Mouse (Mus musculus) urinary bladder, adult 18-20 months (tissue): ENCODE measurements around the gene Anp32e.
"Not testable (repeated sequence)": the region's sequence is repeated elsewhere in the genome, so short reads cannot be mapped to it uniquely, and the experiment has no call there.

Source experiments
- DNase-seq, 2 experiments: peaks; one replicate each; pipeline ENCODE4 v3.0.0; 2022; ENCODE audit warnings: low spot score in 2 of 2, mixed read lengths in 2 of 2

Gene Anp32e

DNA sequence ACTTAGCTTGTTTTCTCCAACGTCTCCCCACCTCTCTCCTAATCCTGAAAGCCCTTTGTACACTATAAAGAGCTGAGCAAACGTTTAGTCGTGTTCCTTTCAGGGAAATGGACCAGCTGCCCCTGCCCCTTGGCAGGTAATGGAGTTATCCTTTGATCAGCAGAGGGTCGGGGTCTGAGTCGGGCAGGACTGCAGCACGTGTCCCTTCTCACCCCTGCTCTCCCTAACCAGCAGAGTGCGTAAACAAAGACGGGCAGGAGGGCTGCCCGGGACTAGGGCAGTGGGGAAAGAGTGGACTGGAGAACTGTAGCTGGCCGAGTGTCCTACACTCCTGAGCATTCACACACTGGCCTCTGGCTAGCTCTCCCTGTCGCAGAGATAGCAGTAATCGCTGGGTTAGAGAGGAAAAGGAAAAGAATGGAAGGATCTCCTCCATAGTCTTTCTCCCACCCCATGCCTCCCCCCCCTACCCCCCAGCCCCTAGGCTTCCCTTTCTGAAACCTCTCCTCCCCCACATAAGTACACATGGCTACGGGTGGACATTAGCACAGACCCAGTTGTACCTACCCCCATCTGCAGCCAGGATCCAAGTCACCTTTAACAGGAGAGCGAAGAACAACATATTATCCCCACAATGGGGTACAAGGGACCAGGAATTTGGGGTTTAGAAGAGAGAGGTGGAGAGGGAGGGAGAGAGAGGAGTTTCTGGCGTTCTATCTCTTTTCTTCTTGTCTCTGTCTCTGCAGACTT, 25.1 kb upstream of the Anp32e start:
- no peak for DNase-seq

- DNase-seq, result no peak
Observed at GRCm38 (mm10) chr3:95904568-95904967, 24.5 kb upstream of the Anp32e start, which contains the start of gene Car14. Gene Car14 (minus strand): TSS chr3:95904691.

GRCm38 (mm10) chr3:95905146-95905939, 23.7 kb upstream of the Anp32e start:
- no peak for DNase-seq

DNA sequence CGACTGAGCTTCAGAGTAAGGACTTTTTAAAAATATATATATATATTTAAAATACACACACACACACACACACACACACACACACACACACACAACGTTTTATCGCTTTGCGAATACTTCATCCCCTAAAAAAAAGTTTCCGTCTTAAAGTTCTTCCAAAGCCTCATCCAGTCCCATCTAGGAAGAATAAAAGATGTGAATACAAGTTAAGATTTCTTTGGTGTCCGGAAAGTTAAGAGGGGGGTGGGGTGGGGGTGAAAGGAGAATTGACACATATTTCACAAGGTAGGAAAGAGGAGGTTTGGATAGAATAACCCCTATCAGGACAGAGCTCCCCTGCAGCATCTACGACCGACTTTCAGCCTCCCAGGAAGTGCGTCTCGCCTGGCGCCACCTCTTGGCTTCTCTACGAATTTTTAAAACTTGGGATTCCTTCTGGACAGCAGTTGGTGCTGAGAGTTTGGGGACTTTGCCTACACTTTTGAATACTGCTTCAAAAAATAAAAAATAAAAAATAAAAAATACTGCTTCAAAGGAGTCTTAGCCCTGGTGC, 23.0 kb upstream of the Anp32e start:
- DNase-seq, result no peak

DNA sequence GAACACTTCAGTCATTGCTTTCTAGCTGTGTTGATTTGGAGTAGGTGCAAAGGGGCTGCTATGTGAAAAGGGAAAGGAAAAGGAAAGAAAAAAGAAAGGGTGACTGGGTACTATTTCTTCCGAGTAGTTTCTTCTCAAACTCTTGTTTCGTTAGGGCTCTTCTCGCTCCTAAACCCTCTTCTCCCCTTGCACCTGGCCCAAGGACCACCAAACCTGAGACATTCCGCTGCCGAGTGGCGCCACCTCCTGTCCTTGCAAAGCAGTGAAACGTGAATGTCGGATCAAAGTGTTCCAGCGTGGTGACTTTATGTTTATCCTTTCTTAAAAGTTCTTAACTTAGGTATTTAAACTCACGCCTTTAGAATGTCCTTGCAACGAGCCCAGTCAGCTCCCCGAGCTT, 22.2 kb upstream of the Anp32e start:
- peak in 1 of 2 experiments; percentile 33 for DNase-seq

DNA sequence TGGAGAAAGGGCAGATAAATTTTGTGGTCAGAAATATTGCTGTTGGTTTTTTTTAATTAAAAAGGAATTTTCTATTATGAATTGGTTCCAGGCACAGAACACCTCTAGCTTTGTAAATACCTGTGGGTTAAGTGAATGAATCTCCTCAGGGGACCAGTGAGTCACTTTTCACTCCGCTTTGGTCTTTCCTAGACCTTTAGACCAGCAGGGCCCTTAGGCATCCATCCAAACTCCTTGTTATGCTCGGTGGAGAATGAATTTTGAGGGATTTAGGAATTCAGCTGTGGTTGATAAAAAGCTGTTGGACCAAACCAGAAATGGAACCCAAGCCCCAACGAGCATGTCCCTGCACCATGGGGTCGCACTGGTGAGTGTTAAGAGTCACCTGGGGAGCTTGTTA, 21.4 kb upstream of the Anp32e start:
- DNase-seq, result no peak

DNA sequence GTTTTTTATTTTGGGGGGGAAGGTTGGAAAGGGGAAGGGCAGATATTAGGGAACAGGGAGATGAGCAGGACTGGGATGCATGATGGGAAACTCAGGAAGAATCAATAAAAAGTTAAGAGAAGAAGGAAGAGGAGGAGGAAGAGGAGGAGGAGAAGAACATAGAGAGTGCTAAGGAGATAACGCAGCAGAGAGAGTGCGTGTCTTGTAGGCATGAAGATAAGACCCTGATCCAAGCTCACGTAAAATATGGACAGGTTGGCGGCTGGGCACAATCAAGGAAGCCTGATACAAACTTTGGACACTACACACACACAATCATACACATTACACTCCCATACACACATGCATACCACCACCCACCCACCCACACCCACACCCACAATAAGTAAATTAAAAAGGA, 14.3 kb upstream of the Anp32e start:
- DNase-seq, result no peak

- DNase-seq, result no peak
Observed at GRCm38 (mm10) chr3:95916760-95917159, 12.3 kb upstream of the Anp32e start.

- DNase-seq, result not testable (repeated sequence)
Observed at GRCm38 (mm10) chr3:95920532-95920931, 8.5 kb upstream of the Anp32e start.

DNA sequence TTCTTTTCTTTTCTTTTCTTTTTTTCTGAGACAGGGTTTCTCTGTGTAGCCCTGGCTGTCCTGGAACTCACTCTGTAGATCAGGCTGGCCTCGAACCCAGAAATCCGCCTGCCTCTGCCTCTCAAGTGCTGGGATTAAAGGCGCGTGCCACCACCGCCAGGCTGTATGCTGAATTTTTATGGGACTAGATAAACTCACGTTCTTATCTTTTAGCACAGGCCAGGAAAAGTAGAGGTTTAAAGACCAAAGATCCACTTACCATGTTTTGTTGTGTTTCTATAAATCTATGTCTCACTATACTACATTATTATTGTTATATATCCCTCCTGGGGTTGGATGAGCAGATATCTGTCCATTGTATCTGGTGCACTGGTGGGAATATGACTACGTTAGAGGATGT, 5.6 kb upstream of the Anp32e start:
- not testable (repeated sequence) for DNase-seq

DNA sequence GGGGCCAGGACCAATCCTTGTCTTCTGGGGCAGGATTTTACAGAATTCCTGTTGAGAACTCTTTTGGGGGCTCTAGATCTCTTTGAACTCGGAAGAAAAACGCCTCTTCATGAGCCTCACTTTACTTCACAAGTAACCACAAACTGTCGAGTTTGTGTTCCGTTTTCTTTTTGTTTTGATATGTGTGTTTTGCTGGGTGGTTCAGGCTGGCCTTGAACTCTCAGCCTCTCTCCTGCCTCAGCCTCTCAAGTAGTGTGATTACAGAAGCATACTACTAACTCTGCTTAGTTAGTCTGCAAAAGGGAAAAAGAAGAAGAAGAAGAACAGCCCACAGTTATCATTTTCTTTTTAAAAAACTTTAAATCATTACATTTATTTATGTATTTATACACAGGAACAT, 4.9 kb upstream of the Anp32e start:
- DNase-seq, result no peak

DNA sequence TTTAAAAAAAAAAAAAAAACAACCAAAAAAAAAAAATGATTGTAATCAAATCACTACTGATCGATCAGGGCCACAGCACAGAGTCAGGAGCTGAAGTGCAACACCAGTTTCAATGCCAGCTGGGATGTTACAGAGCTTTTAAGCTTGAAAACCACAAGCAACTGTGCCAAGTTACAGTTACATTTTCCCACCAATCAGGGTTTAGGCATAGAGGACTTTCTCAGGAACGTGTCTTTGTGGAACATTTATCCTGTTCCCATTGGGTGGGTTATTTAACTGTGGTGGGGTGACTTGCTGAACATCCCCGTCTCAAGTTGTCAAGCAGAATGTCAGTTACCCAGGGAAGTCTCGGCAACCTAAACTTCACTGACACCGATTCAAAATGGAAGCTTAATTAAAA, 4.0 kb upstream of the Anp32e start:
- DNase-seq, result no peak

DNA sequence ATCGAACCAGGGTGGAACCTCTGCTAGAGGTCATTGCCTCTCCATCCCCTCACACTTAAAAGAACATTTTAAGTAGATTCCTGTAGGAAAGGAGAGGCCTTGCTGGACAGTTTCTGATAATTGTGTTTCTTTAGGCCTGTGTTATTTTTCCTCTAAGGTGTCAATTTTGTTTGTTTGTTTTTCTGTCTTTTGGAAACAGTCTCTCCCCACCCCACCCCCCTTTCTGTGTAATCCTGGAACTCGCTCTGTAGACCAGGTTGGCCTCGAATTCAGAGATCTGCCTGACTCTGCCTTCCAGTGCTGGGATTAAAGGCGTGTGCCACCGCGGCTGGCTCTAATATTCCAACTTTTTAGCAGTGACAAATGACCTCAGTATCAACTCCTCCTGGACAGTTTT, 787 bp upstream of the Anp32e start:
- DNase-seq, result no peak

DNA sequence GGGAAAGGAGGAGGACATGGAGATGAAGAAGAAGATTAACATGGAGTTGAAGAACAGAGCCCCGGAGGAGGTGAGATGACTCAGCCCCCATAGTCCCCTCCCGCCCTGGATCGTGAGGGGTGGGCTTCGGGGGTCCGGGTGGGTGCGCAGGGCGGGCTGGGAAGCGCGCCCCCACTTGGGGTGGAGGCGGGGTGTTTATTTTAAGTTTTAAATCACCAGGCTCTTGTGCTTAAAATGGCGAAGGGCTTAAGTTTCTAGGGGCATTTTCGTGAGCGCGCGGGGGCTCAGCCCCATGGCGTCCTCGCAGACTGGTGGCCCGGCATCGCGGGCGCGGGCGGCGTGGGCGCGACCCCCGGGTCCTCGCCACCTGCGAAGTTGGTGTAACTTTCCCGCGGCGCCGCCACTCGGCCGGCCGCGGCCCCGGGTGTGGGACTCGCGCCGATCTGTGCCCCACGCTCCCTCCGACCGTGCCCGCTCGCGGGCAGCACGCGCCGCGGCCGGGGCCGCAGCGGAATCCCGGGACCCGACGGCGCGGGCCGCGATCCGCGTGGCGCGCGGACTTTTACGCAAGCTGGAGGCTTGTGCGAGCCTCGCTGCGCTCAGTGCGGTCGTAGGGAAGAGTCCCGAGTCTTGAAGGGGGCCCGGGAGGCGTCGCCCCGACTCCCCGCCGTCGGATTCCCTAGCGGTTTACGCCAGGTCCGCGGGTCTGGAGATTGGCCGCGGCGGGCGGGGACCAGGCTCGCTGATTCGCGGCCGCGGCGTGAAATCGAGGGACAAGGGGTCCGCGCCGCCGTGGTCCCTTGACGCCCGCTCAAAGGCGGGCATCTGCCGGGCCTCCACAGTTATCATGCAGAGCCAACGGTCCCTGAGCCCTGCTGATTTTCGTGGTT, 780 bp downstream of the Anp32e start:
- DNase-seq, result peak; percentile 18 to 63

DNA sequence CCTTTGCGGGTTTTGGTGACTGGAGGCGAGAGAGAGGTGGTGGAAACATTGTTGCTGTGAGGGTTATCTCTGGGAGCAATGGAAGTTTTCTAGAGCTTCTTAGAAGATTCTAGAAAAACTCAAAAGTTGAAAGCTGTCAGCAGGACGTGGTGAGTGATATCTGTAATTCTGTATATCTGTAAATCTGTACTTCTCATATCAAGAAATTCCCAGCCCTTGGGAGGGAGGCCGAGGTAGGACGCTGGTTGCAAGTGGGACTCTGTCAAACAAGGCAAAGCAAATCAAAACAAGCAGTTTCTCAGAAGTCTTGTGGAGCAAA, 1.4 kb downstream of the Anp32e start:
- DNase-seq, result no peak

GRCm38 (mm10) chr3:95931471-95931870, 2.4 kb downstream of the Anp32e start:
- DNase-seq, result no peak

DNA sequence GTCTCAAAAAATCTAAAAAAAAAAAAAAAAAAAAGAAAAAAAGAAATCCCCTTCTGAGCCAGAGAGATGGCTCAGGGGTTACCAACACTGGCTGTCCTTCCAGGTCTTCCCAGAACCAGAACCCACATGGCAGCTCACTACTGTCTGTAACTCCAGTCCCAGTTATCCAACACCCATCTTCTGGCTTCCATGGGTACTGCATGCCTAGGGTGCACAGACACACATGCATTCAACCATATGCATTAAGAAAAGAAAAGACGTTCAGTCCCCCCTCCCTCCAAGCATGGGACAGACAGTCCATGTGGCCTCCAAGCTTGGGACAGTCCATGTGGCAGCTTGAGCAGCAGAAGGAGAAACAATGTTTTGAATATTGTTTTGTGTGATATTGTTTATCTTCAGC, 3.1 kb downstream of the Anp32e start:
- no peak for DNase-seq

- no peak for DNase-seq
Observed at GRCm38 (mm10) chr3:95932566-95932965, 3.5 kb downstream of the Anp32e start.

- no peak for DNase-seq
Observed at GRCm38 (mm10) chr3:95933111-95933750, 4.2 kb downstream of the Anp32e start.

DNA sequence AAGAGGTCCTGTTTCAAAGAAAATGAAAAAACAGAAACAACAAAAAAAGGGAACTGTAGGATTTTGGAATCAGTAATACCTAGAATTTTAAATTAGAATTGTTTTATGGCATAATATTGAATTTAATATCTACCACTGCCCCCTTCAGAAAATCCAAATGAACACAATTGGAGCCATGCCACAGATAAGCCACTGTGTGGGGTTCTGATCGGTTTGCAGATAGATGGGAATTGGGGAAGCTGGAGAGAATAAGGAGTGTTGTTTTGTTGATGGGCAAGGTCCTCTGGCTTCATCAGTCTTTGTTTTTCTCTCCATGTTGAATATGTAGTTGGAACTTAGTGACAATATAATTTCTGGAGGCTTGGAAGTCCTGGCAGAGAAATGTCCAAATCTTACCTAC, 5.4 kb downstream of the Anp32e start:
- no peak for DNase-seq

DNA sequence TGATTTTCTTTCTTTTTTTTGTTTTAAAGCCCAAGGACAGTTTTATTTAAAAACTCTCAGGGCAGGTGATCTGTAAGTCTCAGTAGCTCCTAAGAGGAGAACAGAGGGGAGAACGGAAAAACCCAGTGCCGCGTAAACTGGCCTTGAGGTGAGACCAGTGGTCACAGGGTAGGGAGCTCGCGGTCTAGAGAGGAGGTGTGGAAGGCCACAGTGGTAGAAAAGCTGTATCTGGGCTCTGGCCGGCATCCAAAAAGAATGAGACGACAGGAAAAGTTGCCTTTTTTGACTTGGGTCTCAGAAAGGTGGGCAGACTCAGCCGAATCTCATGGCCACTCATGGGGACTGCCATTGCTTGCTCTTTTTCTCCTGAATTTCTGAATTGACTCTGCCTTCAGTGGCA, 9.2 kb downstream of the Anp32e start:
- no peak for DNase-seq

DNA sequence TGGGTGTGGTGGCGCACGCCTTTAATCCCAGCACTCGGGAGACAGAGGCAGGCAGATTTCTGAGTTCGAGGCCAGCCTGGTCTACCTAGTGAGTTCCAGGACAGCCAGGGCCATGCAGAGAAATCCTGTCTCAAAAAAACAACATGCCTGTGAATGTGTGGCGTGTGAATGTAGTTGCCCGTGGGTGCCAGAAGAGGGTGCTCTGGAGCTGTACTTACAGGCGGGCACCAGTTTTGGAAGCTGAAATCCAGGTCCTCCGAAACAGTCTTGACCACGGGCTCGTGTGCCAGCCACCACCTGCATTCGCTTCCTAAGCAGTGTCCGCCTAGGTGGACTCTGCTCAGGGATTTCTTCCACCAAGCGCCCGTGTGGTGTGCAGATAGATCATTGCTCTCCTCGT, 9.8 kb downstream of the Anp32e start:
- no peak for DNase-seq
